8 mouse cellular contexts compared by ENCODE assay signal in genomic region chr10:77033323-77034025, GRCm38 (mm10). TPM values are rescaled to one million over a fixed set of nuclear protein-coding genes. Genes with fewer than 3 reads are reported as not detected.
DNase-seq lines count a peak whose midpoint lies in the region; ATAC-seq lines count a peak whose summit lies in the region.

No protein-coding gene starts in this region.

- peak; percentile 29 to 71 for DNase-seq in frontal cortex, adult 2 months (ENCODE audit: extremely low spot score in 1 of 2, low spot score in 1 of 2)
- peak; percentile 72 for DNase-seq in cerebellum, adult 9-11 months
- DNase-seq in frontal cortex, postnatal 25 days (ENCODE audit: low spot score in 2 of 2) = peak; percentile 42 to 44
- peak; percentile 25 for DNase-seq in left cerebral cortex, adult 11 months (ENCODE audit: low spot score)
- peak; percentile 63 for DNase-seq in lung, postnatal 25 days (ENCODE audit: low spot score)
- peak; percentile 60 for DNase-seq in right cerebral cortex, postnatal 25 days

- H3K9ac ChIP-seq in hindbrain, embryonic 13.5 days = peak overlapping the region; percentile 74

- peaks cover 7% of the 10 kb centered on the region for H3K36me3 ChIP-seq in hindbrain, embryonic 13.5 days

- no peak; the same call in 1 of the 2 replicates for ATAC-seq in frontal cortex, adult (ENCODE audit: low TSS enrichment)
- ATAC-seq in hindbrain, embryonic 13.5 days (ENCODE audit: low FRiP score) = peak; percentile 72

- no peaks in the 10 kb centered on the region for H3K9me3 ChIP-seq in hindbrain, embryonic 13.5 days

- WGBS in hindbrain, embryonic 13.5 days = under 1% methylated on average over 30 of the region's 30 CpGs

- H3K4me3 ChIP-seq in hindbrain, embryonic 13.5 days = peak overlapping the region; percentile 65

- peak overlapping the region; percentile 82 for H3K27ac ChIP-seq in hindbrain, embryonic 13.5 days

- H3K27me3 ChIP-seq in hindbrain, embryonic 13.5 days = 0 out of 2 replicates have a peak, but pooled peaks cover 5% of the 10 kb centered on the region

- peaks cover 32% of the 10 kb centered on the region for H3K4me1 ChIP-seq in hindbrain, embryonic 13.5 days (replicated peaks)

- H3K4me2 ChIP-seq in hindbrain, embryonic 13.5 days = peak overlapping the region; percentile 88

RNA-seq across cellular contexts. Expression of gene Slc19a1, which starts 1.4 kb away (rescaled TPM):
- 31.0 and 32.6 TPM in 2 replicates for polyA plus RNA-seq in frontal cortex, adult 2 months (2012; rRNA removed)
- polyA plus RNA-seq in hindbrain, embryonic 13.5 days (2015; fragmentation: Nextera tagmentation; extraction: Ambion mirVana) = 30.9 and 34.9 TPM in 2 replicates
